Mouse (Mus musculus): ENCODE measurements at regions not wholly inside any gene's neighbourhood (a gene's known extent, or its start where the extent isn't known, plus 50 kb on each side); places are given as distances from the start of the nearest gene placed in this dataset.

GRCm38 (mm10) chr1:21146961-21147360 lies 67.9 kb upstream of the Tram2 start:
- TF ChIP-seq CTCF (IDR thresholded peaks at IDR 0.05; ENCODE audit: low read depth, low read length) (no peak), GATA1 (IDR thresholded peaks at IDR 0.05; ENCODE audit: borderline replicate concordance, low read length) (no peak), TAL1 (conservative IDR thresholded peaks at IDR 0.05; ENCODE audit: low read depth, low read length) (no peak)

Measured in G1E (cell line).